Mouse (Mus musculus): Measurements from ENCODE around the gene Hax1.

DNA sequence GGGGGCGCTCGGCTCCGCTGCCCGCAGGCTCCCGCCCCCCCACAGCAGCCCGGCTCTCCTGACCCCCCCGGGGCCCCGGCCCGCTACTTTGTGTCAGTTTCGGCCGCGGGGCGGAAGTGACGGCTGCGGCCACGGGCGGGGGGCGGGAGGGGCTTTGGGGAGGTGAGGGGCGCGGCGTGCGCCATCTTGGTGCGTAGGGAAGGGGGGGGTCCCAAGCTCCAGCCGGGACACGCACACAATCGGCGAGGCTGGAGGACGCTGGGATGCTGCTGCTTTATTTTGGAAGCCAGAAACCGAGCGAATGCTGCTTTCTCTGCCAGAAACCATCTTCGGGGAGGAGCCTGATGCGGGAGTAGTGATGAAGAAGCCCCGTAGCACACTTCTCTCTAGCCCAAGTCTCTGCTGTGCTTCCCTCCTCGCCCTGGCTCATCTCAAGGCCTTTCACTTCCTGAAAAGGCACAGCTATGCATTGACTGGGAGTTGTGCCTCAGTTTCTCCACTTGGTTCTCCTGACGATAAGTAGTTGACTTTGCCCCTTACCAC, 35.3 kb downstream of the Hax1 start, which contains the start of gene Atp8b2:
- TF ChIP-seq TAL1 (IDR thresholded peaks at IDR 0.05; ENCODE audit: low read length): no peak
- TF ChIP-seq GATA1 (IDR thresholded peaks at IDR 0.05; ENCODE audit: low read length): no peak

Data from erythroblast, embryonic 14.5 days (primary cell).